8 mouse cellular contexts compared by ENCODE assay signal in the genomic region with DNA sequence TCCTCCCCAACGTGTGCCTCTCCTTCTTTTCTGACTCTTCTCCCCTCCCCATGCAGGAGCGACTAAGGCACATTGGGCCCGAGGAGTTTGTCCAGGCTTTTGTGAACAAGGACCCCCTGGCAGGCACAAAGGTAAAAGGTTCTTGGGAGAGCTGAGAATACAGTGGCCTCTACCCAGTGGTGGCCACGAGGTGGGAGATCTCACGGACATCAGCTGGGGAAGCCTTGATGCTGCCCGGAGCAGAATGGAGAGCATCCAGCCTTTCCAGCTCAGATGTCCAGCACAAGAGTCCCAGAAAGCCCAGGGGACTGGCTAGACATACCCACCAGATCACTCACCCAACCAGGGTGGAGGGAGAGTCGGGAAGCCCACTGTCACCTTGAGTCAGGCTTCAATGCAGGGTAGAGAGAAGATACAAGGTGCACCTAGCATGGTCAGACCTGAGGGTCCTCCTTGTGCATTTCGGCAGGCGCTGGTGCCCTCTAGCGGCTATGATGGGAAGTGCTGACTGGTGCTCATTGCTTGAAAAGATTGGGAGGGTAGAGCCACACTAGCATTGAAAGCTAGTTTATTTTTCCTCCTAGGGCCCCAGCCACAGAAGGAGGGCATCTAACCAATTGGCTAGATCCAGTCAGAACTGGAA. TPM values are rescaled to one million over a fixed set of nuclear protein-coding genes. Genes with fewer than 3 reads are reported as not detected.
A peak's percentile ranks its signal among the peaks of the same experiment; 100 is the strongest.
DNase-seq lines count a peak whose midpoint lies in the region; ATAC-seq and TF ChIP-seq lines count a peak whose summit lies in the region.

No protein-coding gene starts in this region.

- WGBS in forebrain, embryonic 14.5 days = 35% methylated on average over 10 of the region's 10 CpGs
- WGBS in intestine, embryonic 15.5 days = 35% methylated on average over 10 of the region's 10 CpGs
- WGBS in liver, embryonic 14.5 days (ENCODE audit: insufficient replicate concordance) = 30% methylated on average over 10 of the region's 10 CpGs
- WGBS in neural tube, embryonic 12.5 days = 38% methylated on average over 10 of the region's 10 CpGs

- no peaks in the 10 kb centered on the region for H3K9me3 ChIP-seq in forebrain, embryonic 14.5 days (replicated peaks; ENCODE audit: control insufficient read depth, low read length)
- H3K9me3 ChIP-seq in intestine, embryonic 15.5 days = no peaks in the 10 kb centered on the region
- H3K9me3 ChIP-seq in liver, embryonic 14.5 days (ENCODE audit: control insufficient read depth, low read length) = no peaks in the 10 kb centered on the region
- no peaks in the 10 kb centered on the region for H3K9me3 ChIP-seq in neural tube, embryonic 12.5 days

- H3K4me1 ChIP-seq in forebrain, embryonic 14.5 days (ENCODE audit: control insufficient read depth, insufficient read depth, low read length) = no peaks in the 10 kb centered on the region
- no peaks in the 10 kb centered on the region for H3K4me1 ChIP-seq in intestine, embryonic 15.5 days (replicated peaks)
- H3K4me1 ChIP-seq in liver, embryonic 14.5 days (replicated peaks; ENCODE audit: control insufficient read depth in 2 of 2, insufficient read depth in 2 of 2, low read length in 1 of 2) = peaks cover 0 to 6% of the 10 kb centered on the region in 2 experiments; a peak in 2 of 4 replicates
- no peaks in the 10 kb centered on the region for H3K4me1 ChIP-seq in neural tube, embryonic 12.5 days

- no peak overlapping the region for H3K4me3 ChIP-seq in forebrain, embryonic 14.5 days (ENCODE audit: low read depth, low read length)
- no peak overlapping the region for H3K4me3 ChIP-seq in intestine, embryonic 15.5 days (replicated peaks)
- H3K4me3 ChIP-seq in liver, embryonic 14.5 days (ENCODE audit: insufficient read depth in 1 of 2, low read depth in 2 of 2, low read length in 2 of 2) = no peak overlapping the region
- no peak overlapping the region for H3K4me3 ChIP-seq in neural tube, embryonic 12.5 days

- H3K27ac ChIP-seq in forebrain, embryonic 14.5 days (ENCODE audit: low read depth, low read length) = no peak overlapping the region
- no peak overlapping the region for H3K27ac ChIP-seq in intestine, embryonic 15.5 days
- no peak overlapping the region for H3K27ac ChIP-seq in liver, embryonic 14.5 days
- no peak overlapping the region for H3K27ac ChIP-seq in neural tube, embryonic 12.5 days

- H3K36me3 ChIP-seq in forebrain, embryonic 14.5 days (ENCODE audit: control insufficient read depth, insufficient read depth, low read length) = no peaks in the 10 kb centered on the region
- no peaks in the 10 kb centered on the region for H3K36me3 ChIP-seq in intestine, embryonic 15.5 days
- no peaks in the 10 kb centered on the region for H3K36me3 ChIP-seq in liver, embryonic 14.5 days (replicated peaks; ENCODE audit: control insufficient read depth, insufficient read depth, low read depth)
- H3K36me3 ChIP-seq in neural tube, embryonic 12.5 days = no peaks in the 10 kb centered on the region

- H3K9ac ChIP-seq in forebrain, embryonic 14.5 days (ENCODE audit: low read length) = no peak overlapping the region
- H3K9ac ChIP-seq in intestine, embryonic 15.5 days = no peak overlapping the region
- H3K9ac ChIP-seq in liver, embryonic 14.5 days (replicated peaks) = no peak overlapping the region
- H3K9ac ChIP-seq in neural tube, embryonic 12.5 days = no peak overlapping the region

- TF ChIP-seq EP300 in liver, embryonic 14.5 days (IDR thresholded peaks at IDR 0.05; ENCODE audit: low read depth) = no peak

- H3K27me3 ChIP-seq in forebrain, embryonic 14.5 days (replicated peaks; ENCODE audit: control insufficient read depth, insufficient read depth, low read length) = no peaks in the 10 kb centered on the region
- 0 out of 2 replicates have a peak, but pooled peaks cover 2% of the 10 kb centered on the region for H3K27me3 ChIP-seq in intestine, embryonic 15.5 days (replicated peaks)
- no peaks in the 10 kb centered on the region for H3K27me3 ChIP-seq in liver, embryonic 14.5 days (ENCODE audit: control insufficient read depth, insufficient read depth, low read length)
- H3K27me3 ChIP-seq in neural tube, embryonic 12.5 days (replicated peaks) = 0 out of 2 replicates have a peak, but pooled peaks cover 4% of the 10 kb centered on the region

- ATAC-seq in forebrain, embryonic 14.5 days = peak; percentile 68; the same call in 1 of the 2 replicates
- ATAC-seq in intestine, embryonic 15.5 days = 0 out of 2 replicates have a peak, but pooled peaks have one; percentile 49
- no peak for ATAC-seq in liver, embryonic 14.5 days (ENCODE audit: insufficient read depth)
- ATAC-seq in neural tube, embryonic 12.5 days (ENCODE audit: low FRiP score, low read depth) = peak; percentile 75

- peak; percentile 97 for TF ChIP-seq CTCF in liver, embryonic 14.5 days (IDR thresholded peaks at IDR 0.05; ENCODE audit: low read depth)

- peak; percentile 54 for DNase-seq in ovary, postnatal 10 days (ENCODE audit: low spot score)
- no peak for DNase-seq in ovary, adult 18-20 months (ENCODE audit: low spot score)
- DNase-seq in c-Kit-negative CD71-positive TER-119-positive erythroid progenitor cells, embryonic 14.5 days (ENCODE audit: low read depth, low spot score) = peak; percentile 47
- peak; percentile 85 for DNase-seq in forebrain, embryonic 14.5 days (ENCODE audit: low spot score)
- peak in 1 of 3 experiments; percentile 41 for DNase-seq in liver, embryonic 14.5 days (ENCODE audit: low read depth in 3 of 3, low spot score in 3 of 3)
- DNase-seq in thymus, postnatal 0 days (ENCODE audit: low spot score) = peak; percentile 77

- H3K4me2 ChIP-seq in forebrain, embryonic 14.5 days (ENCODE audit: low read length) = no peak overlapping the region
- H3K4me2 ChIP-seq in intestine, embryonic 15.5 days (replicated peaks) = no peak overlapping the region
- H3K4me2 ChIP-seq in liver, embryonic 14.5 days (ENCODE audit: low read depth) = no peak overlapping the region
- H3K4me2 ChIP-seq in neural tube, embryonic 12.5 days (replicated peaks) = no peak overlapping the region

RNA-seq across cellular contexts. Expression of gene Rasgef1c, which starts 59.6 kb away (rescaled TPM):
- polyA plus RNA-seq in forebrain, embryonic 14.5 days (2014; fragmentation: Nextera tagmentation; extraction: Ambion mirVana) = 10.9 and 15.6 TPM in 2 replicates
- 0.36 and 0.43 TPM in 2 replicates for polyA plus RNA-seq in intestine, embryonic 15.5 days (2015; fragmentation: Nextera tagmentation; extraction: Ambion mirVana)
- polyA plus RNA-seq in liver, embryonic 14.5 days (2012; rRNA removed) = 0.04 TPM in 1 of 2 replicates, not detected in the other
- polyA plus RNA-seq in liver, embryonic 14.5 days (2014; fragmentation: Nextera tagmentation; extraction: Ambion mirVana) = not detected in 2 replicates
- polyA plus RNA-seq in neural tube, embryonic 12.5 days (2016; fragmentation: Nextera tagmentation; extraction: Ambion mirVana) = 13.7 and 14.7 TPM in 2 replicates
- polyA plus RNA-seq in thymus, postnatal 0 days (2015; fragmentation: Nextera tagmentation; extraction: Ambion mirVana) = 0.08 and 0.21 TPM in 2 replicates
